Mouse (Mus musculus) embryo, embryonic 11 days (tissue): ENCODE measurements around the gene Dcaf6.

Experiments
- DNase-seq: peaks from one replicate; pipeline ENCODE4 v3.0.0-alpha.2; 2015

Gene Dcaf6

DNA sequence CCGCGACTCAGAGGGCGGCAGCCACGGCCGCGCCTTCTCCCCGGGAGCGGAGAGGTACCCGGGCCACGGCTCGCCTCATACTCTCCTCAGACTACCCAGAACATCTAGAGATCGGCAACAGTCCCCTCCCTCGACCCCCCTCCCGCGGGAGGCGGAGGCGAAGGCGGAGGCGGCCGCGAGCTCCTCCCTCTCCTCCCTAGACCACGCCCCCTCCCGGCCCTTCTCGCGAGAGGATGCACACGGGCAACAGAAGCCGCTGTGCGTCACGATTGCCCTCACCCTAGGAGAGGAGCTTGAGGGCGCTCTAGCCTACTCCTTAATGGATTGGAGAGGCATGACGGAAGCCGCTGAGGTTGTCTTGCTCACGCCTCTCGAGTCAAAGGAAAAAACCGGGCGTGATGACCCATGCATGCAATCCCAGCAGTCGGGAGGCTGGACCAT lies at the start of gene Dcaf6, which contains the start of gene Mpc2:
Dcaf6 (minus strand) TSS at position 116 of the 441 bp plus-strand sequence.
Mpc2 (plus strand) TSS at position 278 of the 441 bp plus-strand sequence.
- peak; percentile 98 for DNase-seq

- DNase-seq, result no peak
Observed at GRCm38 (mm10) chr1:165506303-165506702, 46.0 kb upstream of the Dcaf6 start.

DNA sequence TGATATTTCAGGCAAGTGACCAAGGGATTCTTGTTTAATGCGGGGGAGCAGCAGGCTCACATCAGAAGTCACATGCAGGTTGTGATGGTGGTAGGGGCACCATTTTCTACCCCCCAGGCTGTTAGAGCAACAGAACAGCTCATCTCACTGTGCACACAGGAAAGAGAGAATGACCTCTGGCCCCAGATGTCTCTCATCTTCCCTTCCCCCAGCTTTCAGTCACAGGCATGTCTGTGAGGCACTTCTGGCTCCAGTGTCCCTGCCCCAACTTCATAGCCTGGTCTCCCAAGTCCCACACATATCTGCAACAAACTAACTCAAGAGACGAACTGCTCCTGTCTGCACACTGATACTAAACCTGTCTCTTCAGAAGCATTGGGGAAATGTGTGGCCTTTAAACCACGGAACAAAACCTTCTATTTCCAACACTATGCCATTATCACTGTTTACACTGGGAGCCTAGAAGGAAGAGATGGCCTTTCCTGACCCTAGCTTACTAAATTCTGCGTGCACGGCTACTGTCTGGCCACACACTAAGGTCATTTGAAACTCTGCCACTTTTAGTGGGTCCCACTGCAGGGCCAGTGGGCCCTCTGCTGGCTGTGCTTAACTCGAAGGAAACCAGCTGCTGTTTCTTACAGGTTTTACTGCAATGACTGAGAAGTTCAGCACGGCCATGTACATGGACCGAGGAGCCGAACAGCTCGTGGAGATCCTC lies 43.2 kb upstream of the Dcaf6 start:
- DNase-seq, result peak; percentile 65

GRCm38 (mm10) chr1:165498856-165499255 lies 38.6 kb upstream of the Dcaf6 start:
- no peak for DNase-seq

- DNase-seq, result no peak
Observed at GRCm38 (mm10) chr1:165489197-165489596, 28.9 kb upstream of the Dcaf6 start.

GRCm38 (mm10) chr1:165486108-165486507 lies 25.8 kb upstream of the Dcaf6 start:
- no peak for DNase-seq

DNA sequence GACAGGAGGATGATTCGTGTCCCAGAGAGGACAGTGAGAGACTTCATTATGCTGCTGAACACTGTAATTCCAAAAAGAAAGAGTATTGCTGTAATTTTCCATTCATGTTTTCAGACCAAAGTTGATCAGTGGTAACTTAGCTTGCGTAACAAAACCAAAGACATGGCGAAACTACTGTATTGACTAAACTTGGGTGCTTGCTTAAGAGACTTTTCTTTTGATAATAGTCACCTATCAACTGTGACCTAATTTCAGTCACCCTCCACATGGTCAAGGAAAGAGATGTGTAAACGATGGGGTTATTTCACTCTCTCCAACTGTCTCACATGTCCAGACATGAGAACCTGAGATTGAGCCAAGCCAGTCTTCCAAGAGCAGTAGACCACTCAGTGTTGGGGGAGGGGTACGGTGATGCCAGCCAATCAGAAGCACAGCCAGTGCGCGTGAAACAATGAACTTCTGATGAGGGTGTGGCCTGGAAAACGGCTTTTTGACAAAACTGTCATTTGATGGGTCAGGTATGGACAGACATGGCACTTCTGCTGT lies 24.5 kb upstream of the Dcaf6 start, which contains the start of gene Adcy10:
Adcy10 (plus strand) TSS at position 496 of the 546 bp plus-strand sequence.
- no peak for DNase-seq

GRCm38 (mm10) chr1:165471490-165471889 lies 11.2 kb upstream of the Dcaf6 start:
- no peak for DNase-seq

- DNase-seq, result no peak
Observed at GRCm38 (mm10) chr1:165469717-165470116, 9.4 kb upstream of the Dcaf6 start.

- no peak for DNase-seq
Observed at GRCm38 (mm10) chr1:165468971-165469370, 8.7 kb upstream of the Dcaf6 start.

- no peak for DNase-seq
Observed at GRCm38 (mm10) chr1:165464574-165464973, 4.3 kb upstream of the Dcaf6 start.

DNA sequence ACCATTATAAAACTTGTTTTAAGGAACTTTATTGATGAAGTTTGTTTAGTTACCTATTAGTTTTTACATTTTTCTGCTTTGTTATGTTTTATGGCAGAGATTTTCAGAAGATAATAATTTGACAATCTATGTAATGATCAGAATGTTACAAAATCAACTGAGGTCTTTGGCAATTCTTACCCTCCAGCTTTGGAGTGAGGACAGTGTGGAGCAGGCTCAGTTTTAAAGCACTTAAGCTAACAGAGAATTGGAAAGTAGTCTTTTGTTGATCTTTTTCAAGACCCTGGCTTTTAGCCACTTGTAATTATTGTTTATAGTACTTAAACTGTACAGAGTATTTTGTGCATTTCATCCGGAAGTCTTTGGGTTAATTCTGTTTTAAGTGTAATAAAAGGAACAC lies 2.6 kb upstream of the Dcaf6 start:
- DNase-seq, result no peak

DNA sequence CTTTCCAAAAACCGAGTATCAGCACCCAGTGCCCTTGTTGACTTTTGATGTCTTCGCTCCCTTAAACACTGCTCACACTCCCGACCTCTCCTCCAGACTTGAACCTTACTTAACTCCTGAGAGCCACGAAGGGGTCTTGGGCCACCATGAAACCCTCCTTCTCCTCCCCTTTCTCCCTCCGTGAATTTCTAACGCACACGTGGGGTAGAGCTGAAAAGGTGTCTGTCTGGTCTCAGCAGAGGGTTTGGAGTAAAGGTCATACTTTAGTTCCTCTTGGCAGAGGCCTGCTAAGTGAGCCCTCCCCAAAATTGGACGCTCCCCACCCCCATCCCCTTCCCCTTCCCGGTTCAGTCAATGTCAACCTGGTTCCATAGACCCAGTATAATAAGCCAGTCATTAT lies 1.4 kb upstream of the Dcaf6 start:
- DNase-seq, result no peak

GRCm38 (mm10) chr1:165460801-165461377 lies 614 bp upstream of the Dcaf6 start:
- DNase-seq, result peak; percentile 99

DNA sequence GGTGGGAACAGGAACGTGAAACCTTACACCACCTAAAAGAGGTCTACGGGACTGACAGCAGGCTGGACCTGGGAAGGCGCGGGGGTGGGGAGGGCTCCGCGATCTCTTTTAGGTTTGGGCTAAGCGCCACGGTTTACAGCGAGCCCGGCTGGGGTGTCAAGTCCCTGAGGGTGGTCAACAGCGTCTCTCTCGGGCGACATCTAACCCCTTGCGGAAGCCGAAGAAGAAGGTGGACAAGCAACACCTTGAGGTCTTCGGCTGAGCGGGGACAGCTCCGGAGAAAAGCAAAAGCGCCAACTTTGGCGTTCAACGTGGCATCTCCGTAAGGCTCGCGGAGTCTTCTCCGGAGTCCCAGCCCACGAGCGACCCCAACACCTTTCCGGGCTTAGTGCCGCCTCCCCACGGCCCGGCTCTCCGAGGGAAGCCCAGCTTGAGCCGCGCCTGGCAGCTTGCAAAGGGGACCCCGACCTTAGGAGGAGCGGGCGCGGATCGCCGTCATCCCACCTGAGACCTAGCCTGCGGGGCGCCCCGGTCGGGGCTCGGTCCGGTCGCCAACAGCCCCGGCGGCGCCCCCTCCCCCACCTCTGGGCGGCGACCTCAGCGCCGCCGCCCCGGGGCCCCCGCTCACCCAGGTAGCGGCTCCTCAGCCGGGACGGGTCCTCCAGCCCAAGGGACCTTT lies 633 bp downstream of the Dcaf6 start:
- DNase-seq, result peak; percentile 64

- DNase-seq, result no peak
Observed at GRCm38 (mm10) chr1:165459041-165459502, 1.2 kb downstream of the Dcaf6 start.

- no peak for DNase-seq
Observed at GRCm38 (mm10) chr1:165441719-165442118, 18.6 kb downstream of the Dcaf6 start.

- no peak for DNase-seq
Observed at GRCm38 (mm10) chr1:165441201-165441600, 19.1 kb downstream of the Dcaf6 start.

- no peak for DNase-seq
Observed at GRCm38 (mm10) chr1:165440788-165441187, 19.5 kb downstream of the Dcaf6 start.

- DNase-seq, result no peak
Observed at GRCm38 (mm10) chr1:165438289-165439021, 21.8 kb downstream of the Dcaf6 start.

DNA sequence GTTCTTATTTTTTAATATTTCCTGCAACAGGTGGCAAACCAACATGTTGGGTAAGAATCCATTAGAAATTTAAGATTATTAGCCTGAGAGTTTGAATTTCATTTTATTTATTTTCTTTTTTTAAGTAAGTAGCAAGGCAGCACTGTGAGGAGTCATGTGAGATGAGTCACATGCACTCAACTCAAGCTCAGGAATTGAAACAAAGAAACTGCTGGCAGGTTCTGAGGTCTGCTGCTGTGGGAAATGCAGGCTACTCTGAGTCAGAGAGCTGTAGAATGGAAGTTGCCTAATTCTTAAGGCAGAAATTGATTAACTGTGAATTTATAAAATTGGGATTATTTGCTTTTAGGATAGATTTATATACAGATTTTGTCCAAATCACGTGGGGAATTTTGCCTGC lies 27.4 kb downstream of the Dcaf6 start:
- DNase-seq, result no peak

GRCm38 (mm10) chr1:165426254-165426653 lies 34.0 kb downstream of the Dcaf6 start:
- no peak for DNase-seq
